ENCODE assay signal across 18 mouse cellular contexts in the genomic region with DNA sequence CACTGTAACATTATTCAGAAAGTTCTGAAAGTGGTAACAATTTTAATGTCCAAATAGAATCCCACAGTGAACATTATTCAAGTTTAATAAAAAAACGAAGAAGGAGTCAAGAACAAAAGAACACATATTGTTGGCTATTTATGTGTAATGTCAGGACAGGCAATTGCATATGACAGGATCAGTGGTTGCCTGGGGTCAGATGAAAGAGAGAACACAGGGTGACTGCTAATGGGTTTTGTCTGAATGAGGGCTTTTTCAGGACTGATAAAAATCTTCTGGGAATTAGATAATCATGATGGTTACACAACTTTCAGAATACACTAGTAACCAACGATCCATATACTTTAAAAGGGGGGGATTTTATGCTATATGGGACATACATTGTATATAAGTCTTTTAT.
"Had no signal": no experiment of that assay in that cellular context is flagged by ENCODE, and none has a peak within 500 bp of the region (broad histone marks: within the 10 kb centered on the region; RNA-seq: fewer than 3 reads in every experiment).

No protein-coding gene starts in this region.

- H3K27ac ChIP-seq: limb, embryonic 12.5 days; limb, embryonic 15.5 days; liver, embryonic 14.5 days; macrophage; midbrain, embryonic 12.5 days; stomach, embryonic 15.5 days had no signal

- DNase-seq: kidney, adult 18-20 months; kidney, adult 9 months; kidney, postnatal 14 days; kidney, postnatal 4 days; left cerebral cortex, postnatal 4 days; liver, postnatal 0 days; lung, embryonic 14.5 days; right cerebral cortex, postnatal 25 days; spleen, adult 18-20 months; thymus, postnatal 25 days had no signal

- H3K4me1 ChIP-seq: limb, embryonic 12.5 days; limb, embryonic 15.5 days; midbrain, embryonic 12.5 days; stomach, embryonic 15.5 days had no signal

- H3K4me2 ChIP-seq: limb, embryonic 12.5 days; limb, embryonic 15.5 days; liver, embryonic 11.5 days; lung, embryonic 14.5 days; midbrain, embryonic 12.5 days; stomach, embryonic 15.5 days had no signal

- H3K9ac ChIP-seq: limb, embryonic 12.5 days; limb, embryonic 15.5 days; liver, embryonic 14.5 days; liver, postnatal 0 days; lung, embryonic 14.5 days; midbrain, embryonic 12.5 days; stomach, embryonic 15.5 days had no signal

- H3K36me3 ChIP-seq: limb, embryonic 12.5 days; limb, embryonic 15.5 days; midbrain, embryonic 12.5 days; stomach, embryonic 15.5 days had no signal

- H3K4me3 ChIP-seq: limb, embryonic 12.5 days; limb, embryonic 15.5 days; midbrain, embryonic 12.5 days; stomach, embryonic 15.5 days had no signal

- H3K9me3 ChIP-seq: limb, embryonic 12.5 days; limb, embryonic 15.5 days; midbrain, embryonic 12.5 days; stomach, embryonic 15.5 days had no signal

- H3K27me3 ChIP-seq: limb, embryonic 12.5 days; limb, embryonic 15.5 days; midbrain, embryonic 12.5 days; stomach, embryonic 15.5 days had no signal

- ATAC-seq: liver, postnatal 0 days; lung, postnatal 0 days had no signal
